Mouse (Mus musculus) retina, embryonic 14.5 days (tissue): ENCODE measurements around the gene Tmem119.

ENCODE experiments used
- DNase-seq: peaks from one replicate; pipeline ENCODE4 v3.0.0-alpha.2; 2015; ENCODE audit warnings: low spot score

The Tmem119 gene

GRCm38 (mm10) chr5:113815638-113816152 lies 15.4 kb upstream of the Tmem119 start:
- DNase-seq: peak; percentile 91

GRCm38 (mm10) chr5:113815041-113815389 lies 14.7 kb upstream of the Tmem119 start:
- DNase-seq: no peak

- no peak for DNase-seq
Observed at GRCm38 (mm10) chr5:113814111-113815040, 14.1 kb upstream of the Tmem119 start.

- DNase-seq: peak; percentile 32
Observed at GRCm38 (mm10) chr5:113813608-113814007, 13.3 kb upstream of the Tmem119 start.

- no peak for DNase-seq
Observed at GRCm38 (mm10) chr5:113812638-113813037, 12.3 kb upstream of the Tmem119 start.

- DNase-seq: peak; percentile 49
Observed at GRCm38 (mm10) chr5:113811824-113812420, 11.6 kb upstream of the Tmem119 start.

- no peak for DNase-seq
Observed at GRCm38 (mm10) chr5:113810111-113810510, 9.8 kb upstream of the Tmem119 start.

GRCm38 (mm10) chr5:113808177-113808576 lies 7.9 kb upstream of the Tmem119 start:
- no peak for DNase-seq

- no peak for DNase-seq
Observed at GRCm38 (mm10) chr5:113807712-113808111, 7.4 kb upstream of the Tmem119 start.

- DNase-seq: no peak
Observed at GRCm38 (mm10) chr5:113806414-113806813, 6.1 kb upstream of the Tmem119 start.

- DNase-seq: no peak
Observed at GRCm38 (mm10) chr5:113805301-113805700, 5.0 kb upstream of the Tmem119 start.

- no peak for DNase-seq
Observed at GRCm38 (mm10) chr5:113804395-113804966, 4.2 kb upstream of the Tmem119 start.

GRCm38 (mm10) chr5:113799691-113800090 lies 625 bp downstream of the Tmem119 start:
- no peak for DNase-seq

GRCm38 (mm10) chr5:113798525-113798924 lies 1.8 kb downstream of the Tmem119 start:
- DNase-seq: no peak

GRCm38 (mm10) chr5:113797149-113797882 lies 3.0 kb downstream of the Tmem119 start:
- DNase-seq: no peak

- DNase-seq: no peak
Observed at GRCm38 (mm10) chr5:113796401-113797148, 3.7 kb downstream of the Tmem119 start.

GRCm38 (mm10) chr5:113791197-113792095 lies 8.9 kb downstream of the Tmem119 start:
- DNase-seq: no peak

- no peak for DNase-seq
Observed at GRCm38 (mm10) chr5:113790453-113791196, 9.7 kb downstream of the Tmem119 start.

- no peak for DNase-seq
Observed at GRCm38 (mm10) chr5:113789075-113789788, 11.1 kb downstream of the Tmem119 start.
